Mouse (Mus musculus): ENCODE data around the gene Tatdn3. TPM values are rescaled to one million over a fixed set of nuclear protein-coding genes. Genes with fewer than 3 reads are reported as not detected.

Gene Tatdn3
- total RNA-seq, 2 experiments from 2014 or later: 30.6 to 32.2 TPM

DNA sequence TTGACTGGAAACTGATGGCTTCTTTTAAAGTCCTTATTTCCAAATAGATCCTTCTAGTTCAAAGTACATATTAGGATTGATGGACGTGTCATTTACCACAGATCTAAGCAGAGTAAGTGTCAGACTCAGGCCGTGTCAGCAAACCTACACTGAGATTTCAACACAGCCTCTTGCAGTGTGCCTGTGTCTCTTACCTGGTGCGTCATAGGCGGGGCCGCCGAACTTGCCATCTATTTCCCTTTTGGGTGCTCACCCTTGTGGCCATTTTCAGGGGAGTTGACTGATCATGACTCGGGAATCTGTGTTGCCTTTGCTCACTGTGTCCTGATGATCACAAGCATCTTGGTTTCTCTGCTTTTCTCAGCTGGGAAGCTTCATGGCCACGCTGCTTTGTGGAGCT is 20.5 kb upstream of the Tatdn3 start:
- DNase-seq (ENCODE audit: low spot score in 2 of 2): no peak

DNA sequence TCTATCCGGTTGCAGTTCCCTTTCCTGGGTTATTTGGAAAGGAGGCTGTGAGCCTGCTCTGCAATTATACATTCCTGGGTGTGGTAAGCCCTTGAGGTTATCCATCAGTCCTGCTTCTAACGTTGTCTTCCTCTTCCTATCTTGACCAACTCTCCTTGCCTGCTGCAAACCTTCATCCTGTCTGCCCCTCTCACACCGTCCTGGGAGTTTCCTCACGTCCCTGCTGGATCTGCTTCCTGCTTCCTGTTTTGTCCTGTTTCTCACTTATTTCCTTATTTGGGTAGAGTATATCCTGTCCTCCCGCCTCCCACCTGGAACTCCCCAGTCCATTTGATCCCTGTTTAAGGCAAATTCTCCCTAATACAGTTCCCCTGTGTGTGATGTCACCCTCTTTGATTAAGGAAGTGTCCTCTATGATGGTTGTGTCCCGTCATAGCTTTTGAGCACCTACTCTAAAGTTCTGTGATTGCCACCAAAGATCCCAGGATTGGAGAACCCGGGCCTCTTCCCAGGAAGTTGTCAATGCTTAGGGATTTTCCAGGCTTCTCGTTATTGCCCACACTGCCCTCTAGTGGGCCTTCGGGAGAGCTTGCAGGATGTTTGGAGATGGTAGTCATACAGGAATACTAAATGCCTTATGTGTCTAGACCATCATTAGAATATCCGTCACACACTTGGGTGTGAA is 12.6 kb upstream of the Tatdn3 start:
- DNase-seq (ENCODE audit: low spot score in 2 of 2): peak in 1 of 2 experiments; percentile 32

DNA sequence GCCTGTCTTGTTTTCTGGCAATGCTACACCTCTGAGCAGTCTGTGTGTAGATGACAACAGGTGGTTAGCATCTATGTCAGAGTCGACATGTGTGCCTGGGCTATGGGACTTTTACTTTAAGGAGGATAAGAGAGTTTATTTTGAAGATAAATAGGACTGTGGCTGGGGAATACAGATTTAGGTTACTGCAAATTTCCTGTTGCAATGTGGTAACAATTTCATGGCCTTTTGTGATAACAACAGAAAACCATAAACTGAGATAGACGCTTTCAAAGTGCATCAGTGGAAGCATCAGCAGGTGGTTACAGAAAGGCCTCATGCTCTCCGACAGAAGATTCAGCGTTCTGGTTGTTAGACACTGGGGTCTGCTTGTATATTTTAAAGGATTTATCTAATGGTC is 10.8 kb upstream of the Tatdn3 start:
- DNase-seq (ENCODE audit: low spot score in 2 of 2): no peak

DNA sequence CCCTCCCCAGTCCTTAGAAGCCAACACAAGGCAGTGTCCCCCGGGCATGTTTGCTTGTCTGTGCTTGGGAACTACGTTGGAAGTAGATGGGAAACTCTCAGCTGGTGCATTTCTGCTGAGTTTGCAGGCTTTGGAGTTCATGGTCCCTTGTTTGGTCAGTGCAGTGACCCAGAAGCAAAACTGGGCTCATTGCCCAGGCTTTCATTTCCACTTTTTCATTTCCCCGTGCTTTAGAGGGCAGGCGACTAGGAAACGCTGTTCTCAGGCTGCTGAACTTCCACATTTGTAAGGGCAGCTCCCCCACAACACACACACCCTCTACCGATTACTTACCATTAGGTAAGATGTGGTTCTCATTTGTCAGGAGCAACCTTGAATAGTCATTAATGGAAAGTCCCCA is 10.3 kb upstream of the Tatdn3 start:
- peak in 1 of 2 experiments; percentile 35 for DNase-seq (ENCODE audit: low spot score in 2 of 2)

DNA sequence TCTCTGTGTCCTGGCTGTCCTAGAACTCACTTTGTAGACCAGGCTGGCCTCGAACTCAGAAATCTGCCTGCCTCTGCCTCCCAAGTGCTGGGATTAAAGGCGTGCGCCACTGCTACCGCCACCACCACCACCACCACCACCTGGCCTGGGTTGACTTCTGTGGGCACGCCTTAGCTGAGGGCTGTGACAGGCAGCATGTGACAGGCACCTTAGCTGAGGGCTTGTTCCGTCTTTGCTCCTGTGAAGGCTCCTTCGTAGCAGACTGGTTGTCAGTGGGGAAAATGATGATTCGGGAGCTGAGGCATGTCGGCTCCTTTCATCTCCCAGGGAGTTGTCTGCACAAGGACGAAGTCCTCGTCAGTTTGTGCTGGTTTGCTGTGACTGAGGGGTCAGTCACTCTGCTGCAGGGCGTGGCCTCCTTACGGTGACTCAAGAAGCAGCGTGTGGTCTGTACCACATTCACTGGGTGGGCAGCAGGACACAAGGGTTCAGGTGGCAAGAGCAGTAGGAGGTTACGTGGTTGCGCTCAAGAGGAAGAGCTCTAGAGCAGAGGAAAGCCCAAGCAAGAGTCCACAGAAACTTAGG is 9.7 kb upstream of the Tatdn3 start:
- DNase-seq (ENCODE audit: low spot score in 2 of 2): no peak

DNA sequence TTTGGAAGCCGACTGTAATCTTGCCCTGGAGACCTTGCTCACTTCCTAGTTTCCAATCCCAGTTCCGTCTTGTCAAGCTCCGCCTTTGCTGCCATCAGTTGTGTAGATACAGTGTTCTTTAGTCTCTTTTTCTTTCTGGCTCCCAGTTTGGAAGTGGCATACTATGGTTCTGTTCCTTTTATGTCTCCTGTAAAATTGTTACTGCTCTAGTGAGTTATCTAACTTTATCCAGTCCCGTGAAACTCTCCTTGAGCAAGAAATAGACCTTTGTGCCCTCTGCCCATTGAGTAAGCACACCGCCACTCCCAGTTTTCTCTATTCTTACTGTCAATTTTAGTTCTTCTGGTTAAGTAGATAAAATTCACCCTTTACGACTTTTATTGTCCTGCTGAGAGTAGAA is 8.9 kb upstream of the Tatdn3 start:
- no peak for DNase-seq (ENCODE audit: low spot score in 2 of 2)

DNA sequence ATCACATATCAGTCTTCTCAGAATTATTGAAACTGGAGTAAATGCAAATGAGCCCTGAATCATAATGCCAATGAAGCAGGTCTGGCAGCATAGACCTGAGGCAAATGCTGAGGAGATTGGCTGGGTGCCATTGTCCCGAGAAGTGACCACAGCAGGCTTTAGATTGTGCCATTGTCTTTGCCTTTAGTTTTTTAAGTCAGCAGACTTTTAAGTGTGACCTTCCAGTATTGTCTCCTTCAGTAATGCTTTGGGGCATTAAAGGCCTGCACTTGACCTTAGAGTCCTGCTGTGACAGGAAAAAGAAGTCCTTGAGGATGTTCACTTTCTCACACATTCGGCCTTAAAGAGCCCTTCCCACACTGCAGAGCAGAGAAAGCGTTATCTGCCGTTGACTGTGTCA is 7.5 kb upstream of the Tatdn3 start:
- no peak for DNase-seq (ENCODE audit: low spot score in 2 of 2)

DNA sequence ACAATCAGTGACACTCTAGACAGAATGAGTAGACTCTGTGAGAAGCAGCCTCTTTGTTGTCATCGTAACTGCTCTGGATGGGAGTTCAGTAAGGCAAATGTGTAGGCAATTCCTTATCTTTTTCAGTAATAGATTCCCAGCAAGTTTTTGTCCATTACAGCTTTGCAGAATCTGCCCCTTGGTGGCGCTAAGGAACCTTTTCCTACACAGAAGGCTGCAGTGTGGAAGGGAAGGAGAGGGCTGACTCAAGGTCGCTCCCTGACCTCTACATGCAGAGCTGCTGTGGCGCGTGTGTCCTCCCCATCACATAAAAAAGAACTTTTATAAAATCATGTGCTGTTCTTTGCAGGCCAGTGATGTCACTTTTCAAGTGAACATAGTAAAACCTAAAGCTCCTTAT is 5.6 kb upstream of the Tatdn3 start:
- peak in 1 of 2 experiments; percentile 20 for DNase-seq (ENCODE audit: low spot score in 2 of 2)

DNA sequence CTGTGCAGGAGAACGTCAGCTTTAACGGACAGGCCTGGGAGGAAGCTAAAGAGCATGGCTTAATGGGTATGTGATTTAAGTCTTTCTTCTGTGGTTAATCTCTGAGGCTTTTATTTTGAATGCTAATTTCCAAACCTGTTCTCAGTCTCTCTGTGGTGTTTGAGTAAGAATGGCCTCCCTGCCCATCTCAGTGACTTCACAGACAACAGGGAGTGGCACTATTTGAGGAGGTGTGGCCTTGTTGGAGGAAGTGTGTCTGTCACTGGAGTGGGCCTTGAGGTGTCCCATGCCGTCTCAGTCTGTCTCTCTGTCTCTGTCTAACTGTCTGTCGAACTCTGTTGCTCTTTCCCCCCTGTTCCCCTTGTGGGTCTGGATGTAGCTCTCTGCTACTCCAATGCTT is 2.5 kb upstream of the Tatdn3 start:
- no peak for DNase-seq (ENCODE audit: low spot score in 2 of 2)

DNA sequence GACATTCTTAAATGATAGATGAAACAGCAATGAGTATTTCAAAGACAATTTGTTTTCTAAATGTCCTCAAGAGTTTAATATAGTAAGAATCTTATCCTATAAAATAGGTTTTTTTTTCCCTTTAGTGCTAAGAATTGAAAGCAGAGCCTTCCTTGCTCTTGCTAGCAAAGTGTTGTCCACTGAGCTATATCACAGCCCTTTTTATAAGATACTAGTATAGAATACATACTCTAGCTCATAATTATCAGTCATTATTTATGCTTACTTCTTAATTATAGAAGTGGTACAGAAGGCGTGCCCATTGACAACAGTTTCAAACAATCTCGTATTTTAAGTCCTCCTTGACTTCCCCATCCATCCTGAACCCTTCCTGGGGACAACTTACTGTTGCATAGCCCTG is 1.8 kb upstream of the Tatdn3 start:
- no peak for DNase-seq (ENCODE audit: low spot score in 2 of 2)

DNA sequence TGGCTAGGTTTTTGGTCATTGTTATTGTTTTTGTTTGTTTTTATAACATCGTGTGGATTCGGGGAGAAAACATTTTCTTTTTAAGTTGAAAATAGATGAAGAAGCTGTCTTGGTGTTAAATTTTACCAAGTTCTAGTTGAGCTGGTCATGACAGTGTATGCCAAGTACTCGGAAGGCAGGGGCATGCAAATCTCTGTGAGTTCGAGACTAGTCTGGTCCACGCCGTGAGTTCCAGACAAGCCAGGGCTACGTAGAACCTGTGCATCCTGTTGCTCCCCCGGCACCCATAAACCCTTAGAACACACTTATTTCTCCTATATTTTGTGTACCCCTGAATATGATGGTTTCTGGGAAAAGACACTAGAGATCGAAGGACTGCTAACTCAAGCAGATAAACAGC is 968 bp upstream of the Tatdn3 start:
- DNase-seq (ENCODE audit: low spot score in 2 of 2): no peak

DNA sequence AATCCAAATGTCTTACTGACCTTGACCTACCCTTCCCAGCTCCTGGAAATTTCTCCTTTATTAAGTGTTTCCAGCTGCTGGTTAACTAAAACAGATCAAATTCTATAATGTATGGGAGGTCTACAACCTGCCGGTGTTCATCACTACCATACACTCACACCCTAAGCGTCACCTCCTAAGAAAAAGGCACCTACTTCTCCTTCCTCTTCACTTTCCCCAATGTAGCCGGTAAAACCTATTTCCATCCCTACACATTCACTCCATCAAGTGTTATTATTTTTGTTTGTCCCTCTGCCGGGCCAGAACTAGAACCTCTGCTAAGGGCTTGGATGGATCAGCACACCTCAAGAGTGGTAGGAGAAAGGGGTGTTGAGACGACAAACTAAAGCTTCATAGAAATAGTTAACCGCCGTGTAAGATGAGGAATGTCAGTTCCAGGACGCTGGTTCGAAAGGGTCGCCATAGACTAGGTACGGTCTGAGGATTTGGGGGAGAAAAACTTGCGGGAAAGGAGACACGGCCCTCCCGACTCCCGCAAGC is 421 bp downstream of the Tatdn3 start:
- no peak for DNase-seq (ENCODE audit: low spot score in 2 of 2)

DNA sequence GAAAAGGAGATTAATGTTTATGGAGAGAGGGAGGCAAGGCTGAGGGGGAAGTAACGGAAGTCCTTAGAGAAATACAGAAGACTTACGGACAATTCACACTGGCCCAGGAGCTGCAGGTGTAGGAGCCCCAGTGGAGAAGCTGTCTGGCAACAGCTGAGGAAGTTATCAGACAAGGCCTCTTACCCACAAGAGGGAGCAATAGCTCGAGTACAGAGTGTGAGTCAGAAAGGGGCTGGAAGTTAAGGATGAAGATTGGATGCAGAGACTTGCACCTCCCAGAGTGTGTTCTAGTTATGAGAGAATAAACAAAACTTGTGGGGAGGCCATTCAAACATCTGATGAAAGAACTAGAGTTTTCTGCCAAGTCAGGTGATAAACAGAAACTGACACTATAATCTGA is 5.3 kb downstream of the Tatdn3 start:
- no peak for DNase-seq (ENCODE audit: low spot score in 2 of 2)

DNA sequence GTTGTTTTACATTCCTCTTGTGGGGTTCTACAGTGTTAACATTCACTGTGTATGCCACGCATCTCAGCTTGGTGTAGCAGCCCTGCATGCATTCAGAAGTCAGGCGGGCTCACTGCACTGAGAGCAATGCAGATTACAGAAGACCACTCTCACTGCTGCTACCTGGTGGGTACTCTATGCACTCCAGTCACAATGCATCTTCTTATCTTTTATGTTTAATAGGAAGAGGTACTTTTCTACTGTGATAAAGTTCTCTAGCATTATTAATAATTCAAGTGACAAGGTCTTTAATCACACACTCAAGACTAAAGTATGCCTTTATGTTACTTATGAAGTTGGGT is 7.2 kb downstream of the Tatdn3 start:
- DNase-seq (ENCODE audit: low spot score in 2 of 2): no peak

DNA sequence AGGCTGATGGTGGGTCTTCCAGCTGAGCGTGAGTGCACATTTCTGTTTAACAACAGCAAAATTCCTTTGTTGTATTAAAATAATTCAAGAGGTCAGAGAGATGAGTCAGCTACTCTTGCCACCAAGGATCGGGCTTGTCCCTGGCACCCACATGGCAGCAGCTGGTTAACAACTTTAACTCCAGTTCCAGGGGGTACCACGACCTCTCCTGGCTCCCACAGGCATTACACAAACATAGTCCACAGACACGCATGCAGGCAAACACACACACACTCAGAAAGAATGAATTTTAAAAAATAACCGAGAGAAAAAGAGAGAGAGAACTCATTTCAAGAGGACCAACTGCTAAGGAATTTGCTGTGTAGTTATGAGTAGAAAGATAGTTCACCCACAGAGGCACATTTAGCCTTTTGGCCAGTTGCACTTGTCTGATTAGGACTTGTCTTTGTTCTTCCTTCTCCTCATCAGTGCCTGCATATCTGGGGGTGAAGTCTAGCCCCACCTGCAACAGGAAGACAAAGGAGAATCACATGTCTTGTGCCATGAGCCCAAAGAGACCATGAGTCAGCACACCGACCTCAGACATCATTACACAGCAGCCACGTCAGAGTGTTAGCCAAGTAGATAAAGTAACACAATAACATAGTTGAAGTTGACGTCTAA is 7.7 kb downstream of the Tatdn3 start:
- DNase-seq (ENCODE audit: low spot score in 2 of 2): no peak

DNA sequence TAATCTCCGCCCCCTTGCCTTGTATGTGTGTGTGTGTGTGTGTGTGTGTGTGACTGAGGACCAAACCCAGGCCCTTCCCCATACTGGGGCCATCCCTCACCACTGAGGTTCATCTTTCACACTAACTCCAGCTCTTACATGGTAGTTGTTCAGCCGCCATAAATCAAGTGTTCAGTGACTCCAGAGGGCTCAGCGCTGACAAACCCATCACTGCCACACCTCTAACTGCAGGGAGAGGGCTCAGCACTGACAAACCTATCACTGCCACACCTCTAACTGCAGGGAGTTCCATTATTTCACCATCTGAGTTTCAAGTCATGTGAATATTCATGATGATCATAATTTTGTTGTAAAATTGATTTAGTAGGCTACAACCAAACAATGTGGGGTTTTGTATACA is 9.2 kb downstream of the Tatdn3 start:
- no peak for DNase-seq (ENCODE audit: low spot score in 2 of 2)

DNA sequence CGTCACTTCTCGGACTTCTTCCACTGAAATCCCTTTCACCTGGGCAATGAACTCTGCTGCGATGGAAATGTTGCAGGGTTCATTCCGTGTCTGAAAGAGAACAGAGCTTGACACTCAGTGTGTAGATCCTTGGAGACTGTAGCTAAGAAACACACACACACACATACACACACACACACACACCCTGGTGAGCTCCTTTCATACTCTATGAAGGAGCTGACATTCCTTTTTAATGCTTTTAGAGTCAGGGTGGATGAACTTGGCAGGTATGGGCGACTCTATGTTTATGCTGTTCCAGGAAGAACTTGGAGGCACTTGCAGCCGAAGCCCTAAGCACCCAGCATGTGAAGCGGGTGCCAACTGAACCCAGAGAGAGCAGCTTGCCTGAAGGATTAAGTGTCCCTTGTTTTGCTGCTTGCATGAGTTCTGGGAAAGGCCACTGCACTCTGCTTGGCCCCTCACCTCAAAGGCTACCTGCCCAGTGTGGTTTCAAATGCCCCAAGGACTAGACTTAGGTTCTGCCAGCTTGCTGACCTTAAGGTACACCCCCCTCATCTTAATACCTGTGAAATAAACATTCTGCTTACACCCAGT is 16.4 kb downstream of the Tatdn3 start:
- no peak for DNase-seq (ENCODE audit: low spot score in 2 of 2)

DNA sequence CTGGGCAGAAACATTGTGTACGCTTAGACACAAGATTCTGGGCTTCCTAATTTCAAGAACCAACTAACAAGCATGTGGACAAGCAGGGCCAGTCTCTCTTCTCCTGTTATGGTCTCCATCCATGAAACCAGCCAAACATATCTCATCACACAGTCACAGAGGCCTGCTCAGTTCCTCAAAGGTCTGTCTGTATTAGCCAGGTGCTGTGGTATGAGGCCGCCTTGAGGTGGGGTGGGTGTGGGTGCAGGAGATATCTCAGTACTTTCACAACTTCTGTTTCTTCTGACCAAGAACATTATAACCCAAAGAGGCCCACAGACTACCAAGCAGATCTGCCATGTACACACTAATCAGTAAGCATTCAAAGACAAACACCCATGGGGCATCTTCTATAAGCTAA is 17.5 kb downstream of the Tatdn3 start:
- no peak for DNase-seq (ENCODE audit: low spot score in 2 of 2)

DNA sequence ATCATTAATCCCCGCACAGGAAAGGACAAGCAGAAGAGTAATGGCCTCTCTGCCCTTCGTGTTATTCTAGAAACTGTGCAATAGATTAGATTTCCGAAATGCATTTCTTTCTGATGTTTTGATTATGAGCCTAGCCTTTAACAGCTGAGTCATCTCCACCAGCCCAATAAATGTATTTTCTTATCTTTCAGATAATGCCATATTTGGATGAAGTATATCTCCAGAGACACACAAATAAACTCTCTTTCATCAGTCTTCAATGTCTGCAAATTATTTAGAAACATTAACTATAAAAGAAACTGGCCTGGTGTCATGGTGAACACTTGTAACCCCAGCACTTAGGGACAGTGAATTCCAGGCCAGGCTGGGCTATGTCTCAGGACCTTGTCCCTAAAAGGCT is 20.0 kb downstream of the Tatdn3 start:
- DNase-seq (ENCODE audit: low spot score in 2 of 2): no peak

DNA sequence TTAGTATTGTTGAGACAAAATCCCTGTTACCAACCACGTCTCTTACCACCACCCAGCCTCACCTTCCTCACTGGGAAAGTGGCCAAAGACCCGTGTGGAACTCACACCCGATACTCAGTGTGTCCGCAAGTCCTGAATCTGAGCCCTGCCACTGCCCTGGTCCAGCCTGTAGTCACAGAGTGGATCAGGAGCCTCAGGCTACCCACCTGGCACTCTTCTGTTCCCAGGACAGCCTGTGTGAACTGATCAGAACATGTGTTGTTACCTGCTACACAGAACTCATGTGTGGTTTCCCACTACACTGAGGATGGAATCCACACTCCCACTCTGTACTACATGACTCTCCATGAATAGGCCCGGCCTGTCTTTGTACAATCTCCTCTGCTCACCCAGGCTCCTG is 20.6 kb downstream of the Tatdn3 start:
- DNase-seq (ENCODE audit: low spot score in 2 of 2): no peak

DNA sequence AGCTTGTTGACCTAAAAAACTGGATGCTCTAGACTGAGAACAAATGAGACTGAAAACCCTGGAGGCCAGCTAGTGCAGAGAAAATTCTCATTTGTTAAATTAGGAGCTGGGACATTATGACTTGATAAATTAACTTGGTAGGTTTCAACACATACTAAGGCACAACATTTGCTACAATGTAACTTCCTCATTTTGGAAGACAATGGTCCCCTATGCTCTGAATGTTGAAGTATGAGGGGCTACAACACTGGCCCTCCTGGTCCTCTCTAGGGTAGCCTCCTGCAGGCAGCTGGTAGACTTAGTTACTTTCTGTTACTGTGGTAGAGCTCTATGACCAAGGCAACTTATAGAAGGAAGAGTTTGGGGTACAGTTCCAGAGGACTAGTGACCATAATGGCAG is 21.4 kb downstream of the Tatdn3 start:
- DNase-seq (ENCODE audit: low spot score in 2 of 2): no peak

DNA sequence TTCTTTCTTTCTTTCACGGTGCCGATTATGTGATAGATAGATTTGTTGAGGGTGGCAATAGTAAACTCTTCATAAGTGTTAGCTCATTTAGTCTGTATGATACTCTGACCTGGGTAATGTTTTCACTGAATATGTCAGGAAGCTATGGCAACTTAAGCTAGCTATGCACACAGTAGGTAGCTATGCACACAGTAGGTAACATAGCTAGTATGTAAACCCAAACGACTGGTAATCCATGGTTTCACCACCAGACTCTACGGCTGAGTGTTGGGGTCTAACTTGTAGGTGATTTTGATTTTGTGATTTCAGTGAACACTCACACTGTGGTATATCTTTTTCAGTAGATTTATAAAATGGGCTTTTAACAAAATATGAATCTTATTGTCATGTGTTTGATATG is 24.7 kb downstream of the Tatdn3 start:
- DNase-seq (ENCODE audit: low spot score in 2 of 2): no peak
